Mouse (Mus musculus) heart, postnatal 0 days (tissue): ENCODE results near the gene Tent2.

ENCODE experiments used
- CTCF ChIP-seq: IDR thresholded peaks from 2 replicates; pipeline ENCODE4 v1.5.1; 2016; ENCODE audit warnings: antibody characterized with exemption, control low read depth, low read depth
- EP300 ChIP-seq: IDR thresholded peaks from 2 replicates; pipeline ENCODE4 v1.6.1; 2016; ENCODE audit warnings: antibody characterized with exemption, low read depth

GRCm38 (mm10) chr13:93096643-93097042, 95.5 kb downstream of the Tent2 start:
- no peak for TF ChIP-seq CTCF
- TF ChIP-seq EP300 = no peak
